Mouse (Mus musculus): ENCODE results near the gene Traf3ip3. TPM values are rescaled to one million over a fixed set of nuclear protein-coding genes. Genes with fewer than 3 reads are reported as not detected.
A peak's percentile ranks its signal among the peaks of the same experiment; 100 is the strongest.

The Traf3ip3 gene
- polyA plus RNA-seq, 1 experiment: 11.5 TPM

GRCm38 (mm10) chr1:193144516-193144915 is 57.0 kb downstream of the Traf3ip3 start:
- Histone ChIP-seq H3K36me3 (ENCODE audit: control insufficient read depth, insufficient read depth) (no peaks in the 10 kb centered on the region), H3K4me3 (no peak overlapping the region), H3K4me2 (ENCODE audit: low read depth) (no peak overlapping the region), H3K79me2 (ENCODE audit: control insufficient read depth, insufficient read depth) (no peaks in the 10 kb centered on the region), H3K27me3 (ENCODE audit: control insufficient read depth, insufficient read depth, insufficient read length) (peaks cover 12% of the 10 kb centered on the region), H3ac (ENCODE audit: control insufficient read depth, insufficient read length) (no peak overlapping the region)
- no peak for TF ChIP-seq MYOG (IDR thresholded peaks at IDR 0.05; ENCODE audit: control insufficient read depth in 1 of 3, insufficient read depth in 1 of 3, insufficient read length in 2 of 3, low read depth in 2 of 3)
- TF ChIP-seq REST (IDR thresholded peaks at IDR 0.05; ENCODE audit: insufficient read depth, insufficient read length): no peak
- TF ChIP-seq USF1 (IDR thresholded peaks at IDR 0.05; ENCODE audit: low read depth): no peak
- TF ChIP-seq MYOD1 (IDR thresholded peaks at IDR 0.05; ENCODE audit: control insufficient read depth in 1 of 3, insufficient read length in 2 of 3, low read depth in 2 of 3): no peak
- TF ChIP-seq TCF3 (IDR thresholded peaks at IDR 0.05; ENCODE audit: insufficient read length, low read depth): no peak
- no peak for TF ChIP-seq E2F4 (IDR thresholded peaks at IDR 0.05; ENCODE audit: insufficient read depth)
- no peak for TF ChIP-seq POLR2A (IDR thresholded peaks at IDR 0.05; ENCODE audit: insufficient read length, low read depth)
- no peak for TF ChIP-seq SRF (IDR thresholded peaks at IDR 0.05; ENCODE audit: control insufficient read depth, insufficient read length, low read depth)
- TF ChIP-seq CEBPB (IDR thresholded peaks at IDR 0.05; ENCODE audit: insufficient read depth, poor library complexity, severe bottlenecking): no peak
- TF ChIP-seq POLR2AphosphoS2 (IDR thresholded peaks at IDR 0.05; ENCODE audit: insufficient read length, low read depth): no peak

DNA sequence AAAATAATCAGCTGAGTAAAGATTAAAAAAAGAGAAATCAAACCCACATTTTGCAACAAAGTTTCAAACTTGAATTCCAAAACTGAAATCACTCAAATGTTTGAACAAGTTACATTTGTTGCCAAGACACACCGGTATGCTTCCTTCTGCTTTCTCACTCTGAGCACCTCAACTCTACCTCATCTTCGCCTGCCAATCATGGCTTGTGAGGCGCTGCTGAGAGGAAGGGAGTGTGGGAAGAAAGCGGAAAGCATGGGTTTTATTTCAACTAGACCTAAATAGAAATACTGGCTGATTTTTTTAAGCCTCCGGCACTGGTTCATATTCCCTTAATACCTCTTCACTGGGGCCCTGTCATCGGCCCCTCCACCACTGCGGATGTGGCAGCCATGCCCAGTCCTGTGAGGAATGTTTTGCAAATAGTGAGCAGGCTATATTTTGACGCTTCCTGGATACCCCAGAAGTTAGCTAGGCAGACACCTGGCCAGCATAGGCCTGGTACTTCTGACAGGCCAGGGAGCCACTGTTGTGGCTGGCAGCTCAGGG is 58.9 kb downstream of the Traf3ip3 start:
- H3K27me3 ChIP-seq (ENCODE audit: control insufficient read depth, insufficient read depth, insufficient read length): peaks cover 12% of the 10 kb centered on the region
- TF ChIP-seq REST (IDR thresholded peaks at IDR 0.05; ENCODE audit: insufficient read depth, insufficient read length) (no peak), MYOG (IDR thresholded peaks at IDR 0.05; ENCODE audit: control insufficient read depth in 1 of 3, insufficient read depth in 1 of 3, insufficient read length in 2 of 3, low read depth in 2 of 3) (no peak), MAX (IDR thresholded peaks at IDR 0.05; ENCODE audit: low read depth) (no peak), POLR2A (IDR thresholded peaks at IDR 0.05; ENCODE audit: insufficient read length, low read depth) (no peak), TCF3 (IDR thresholded peaks at IDR 0.05; ENCODE audit: insufficient read length, low read depth) (no peak), CEBPB (IDR thresholded peaks at IDR 0.05; ENCODE audit: insufficient read depth, poor library complexity, severe bottlenecking) (no peak), POLR2AphosphoS2 (IDR thresholded peaks at IDR 0.05; ENCODE audit: insufficient read length, low read depth) (no peak), USF1 (IDR thresholded peaks at IDR 0.05; ENCODE audit: low read depth) (no peak), MYOD1 (IDR thresholded peaks at IDR 0.05; ENCODE audit: control insufficient read depth in 1 of 3, insufficient read length in 2 of 3, low read depth in 2 of 3) (no peak), SRF (IDR thresholded peaks at IDR 0.05; ENCODE audit: control insufficient read depth, insufficient read length, low read depth) (no peak), TCF12 (IDR thresholded peaks at IDR 0.05; ENCODE audit: insufficient read depth, poor library complexity, severe bottlenecking) (no peak), E2F4 (IDR thresholded peaks at IDR 0.05; ENCODE audit: insufficient read depth) (no peak)
- H3ac ChIP-seq (ENCODE audit: control insufficient read depth, insufficient read length): no peak overlapping the region
- H3K4me3 ChIP-seq: no peak overlapping the region
- H3K79me2 ChIP-seq (ENCODE audit: control insufficient read depth, insufficient read depth): no peaks in the 10 kb centered on the region
- H3K4me2 ChIP-seq (ENCODE audit: low read depth): no peak overlapping the region
- H3K36me3 ChIP-seq (ENCODE audit: control insufficient read depth, insufficient read depth): no peaks in the 10 kb centered on the region

- peaks cover 12% of the 10 kb centered on the region for H3K27me3 ChIP-seq (ENCODE audit: control insufficient read depth, insufficient read depth, insufficient read length)
- no peak for TF ChIP-seq USF1 (IDR thresholded peaks at IDR 0.05; ENCODE audit: low read depth)
- TF ChIP-seq TCF12 (IDR thresholded peaks at IDR 0.05; ENCODE audit: insufficient read depth, poor library complexity, severe bottlenecking): no peak
- TF ChIP-seq SRF (IDR thresholded peaks at IDR 0.05; ENCODE audit: control insufficient read depth, insufficient read length, low read depth): no peak
- TF ChIP-seq MYOD1 (IDR thresholded peaks at IDR 0.05; ENCODE audit: control insufficient read depth in 1 of 3, insufficient read length in 2 of 3, low read depth in 2 of 3): no peak
- no peak for TF ChIP-seq CEBPB (IDR thresholded peaks at IDR 0.05; ENCODE audit: insufficient read depth, poor library complexity, severe bottlenecking)
- TF ChIP-seq TCF3 (IDR thresholded peaks at IDR 0.05; ENCODE audit: insufficient read length, low read depth): no peak
- no peak overlapping the region for H3K4me3 ChIP-seq
- no peaks in the 10 kb centered on the region for H3K79me2 ChIP-seq (ENCODE audit: control insufficient read depth, insufficient read depth)
- no peaks in the 10 kb centered on the region for H3K36me3 ChIP-seq (ENCODE audit: control insufficient read depth, insufficient read depth)
- H3K4me2 ChIP-seq (ENCODE audit: low read depth): no peak overlapping the region
- no peak overlapping the region for H3ac ChIP-seq (ENCODE audit: control insufficient read depth, insufficient read length)
Observed at GRCm38 (mm10) chr1:193141118-193141517, 60.4 kb downstream of the Traf3ip3 start.

DNA sequence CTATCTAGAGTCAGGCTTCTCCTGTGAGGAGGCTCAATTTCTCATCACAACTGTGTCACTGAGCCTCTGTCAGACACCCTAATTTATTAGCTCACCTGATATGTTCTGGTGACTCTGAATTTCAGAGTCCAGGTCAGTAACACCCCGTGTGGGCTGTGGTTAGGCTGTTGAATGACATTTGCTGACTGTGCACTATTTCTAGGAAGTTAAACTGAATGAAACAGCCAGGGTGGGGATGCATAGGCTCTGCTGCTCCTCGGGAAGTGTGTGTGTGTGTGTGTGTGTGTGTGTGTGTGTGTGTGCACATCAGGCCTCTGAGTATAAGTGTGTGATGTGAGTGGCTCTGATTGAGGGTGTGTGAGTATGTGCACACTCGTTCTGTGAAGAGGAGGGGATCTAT is 62.8 kb downstream of the Traf3ip3 start:
- TF ChIP-seq MYOD1 (IDR thresholded peaks at IDR 0.05; ENCODE audit: control insufficient read depth in 1 of 3, insufficient read length in 2 of 3, low read depth in 2 of 3) (no peak), CEBPB (IDR thresholded peaks at IDR 0.05; ENCODE audit: insufficient read depth, poor library complexity, severe bottlenecking) (no peak), E2F4 (IDR thresholded peaks at IDR 0.05; ENCODE audit: insufficient read depth) (no peak), TCF3 (IDR thresholded peaks at IDR 0.05; ENCODE audit: insufficient read length, low read depth) (no peak), POLR2A (IDR thresholded peaks at IDR 0.05; ENCODE audit: insufficient read length, low read depth) (no peak), SRF (IDR thresholded peaks at IDR 0.05; ENCODE audit: control insufficient read depth, insufficient read length, low read depth) (no peak), USF1 (IDR thresholded peaks at IDR 0.05; ENCODE audit: low read depth) (no peak), REST (IDR thresholded peaks at IDR 0.05; ENCODE audit: insufficient read depth, insufficient read length) (no peak), POLR2AphosphoS2 (IDR thresholded peaks at IDR 0.05; ENCODE audit: insufficient read length, low read depth) (no peak), TCF12 (IDR thresholded peaks at IDR 0.05; ENCODE audit: insufficient read depth, poor library complexity, severe bottlenecking) (no peak), MAX (IDR thresholded peaks at IDR 0.05; ENCODE audit: low read depth) (no peak), MYOG (IDR thresholded peaks at IDR 0.05; ENCODE audit: control insufficient read depth in 1 of 3, insufficient read depth in 1 of 3, insufficient read length in 2 of 3, low read depth in 2 of 3) (no peak)
- no peaks in the 10 kb centered on the region for H3K79me2 ChIP-seq (ENCODE audit: control insufficient read depth, insufficient read depth)
- H3K36me3 ChIP-seq (ENCODE audit: control insufficient read depth, insufficient read depth): no peaks in the 10 kb centered on the region
- H3K27me3 ChIP-seq (ENCODE audit: control insufficient read depth, insufficient read depth, insufficient read length): peaks cover 11% of the 10 kb centered on the region
- no peak overlapping the region for H3K4me3 ChIP-seq
- no peak overlapping the region for H3ac ChIP-seq (ENCODE audit: control insufficient read depth, insufficient read length)
- H3K4me2 ChIP-seq (ENCODE audit: low read depth): peak overlapping the region; percentile 58

All from myocyte (in vitro differentiated cells).